18 mouse cellular contexts compared by ENCODE assay signal in genomic region chr4:122854770-122855169, GRCm38 (mm10). TPM values are rescaled to one million over a fixed set of nuclear protein-coding genes. Genes with fewer than 3 reads are reported as not detected.
A peak's percentile ranks its signal among the peaks of the same experiment; 100 is the strongest.
DNase-seq lines count a peak whose midpoint lies in the region; ATAC-seq and TF ChIP-seq lines count a peak whose summit lies in the region.
"Had no signal": no experiment of that assay in that cellular context is flagged by ENCODE, and none has a peak within 500 bp of the region (broad histone marks: within the 10 kb centered on the region; RNA-seq: fewer than 3 reads in every experiment).

No protein-coding gene starts in this region.

- no peak overlapping the region for H3K9ac ChIP-seq in liver, postnatal 0 days (replicated peaks)
- no peak overlapping the region for H3K9ac ChIP-seq in liver, embryonic 11.5 days (ENCODE audit: low read depth, low read length)
- H3K9ac ChIP-seq: embryonic facial prominence, embryonic 13.5 days; forebrain, embryonic 12.5 days; heart, embryonic 13.5 days; hindbrain, embryonic 13.5 days had no signal

- no peak for TF ChIP-seq CTCF in liver, postnatal 0 days (IDR thresholded peaks at IDR 0.05; ENCODE audit: low read depth)

- H3K36me3 ChIP-seq in liver, postnatal 0 days (replicated peaks; ENCODE audit: insufficient read depth, low read length): peaks cover 61% of the 10 kb centered on the region
- peaks cover 15% of the 10 kb centered on the region for H3K36me3 ChIP-seq in liver, embryonic 11.5 days (ENCODE audit: control insufficient read depth, insufficient read depth, low read length)
- H3K36me3 ChIP-seq in macrophage (ENCODE audit: inconsistent target): peaks cover 44% of the 10 kb centered on the region; the same call in 1 of the 2 replicates

- ATAC-seq in liver, postnatal 0 days: no peak
- no peak for ATAC-seq in liver, embryonic 11.5 days (replicated peaks; ENCODE audit: low FRiP score)
- ATAC-seq: forebrain, embryonic 16.5 days had no signal

- no peaks in the 10 kb centered on the region; the same call in 1 of the 2 replicates for H3K79me2 ChIP-seq in macrophage (ENCODE audit: inconsistent target)

- no peak overlapping the region for H3K4me3 ChIP-seq in liver, postnatal 0 days (ENCODE audit: low read depth, low read length)
- no peak overlapping the region for H3K4me3 ChIP-seq in liver, embryonic 11.5 days (ENCODE audit: low read depth, low read length)
- H3K4me3 ChIP-seq in macrophage (ENCODE audit: inconsistent target): no peak overlapping the region
- H3K4me3 ChIP-seq: embryonic facial prominence, embryonic 13.5 days; forebrain, embryonic 12.5 days; heart, embryonic 13.5 days; hindbrain, embryonic 13.5 days had no signal

- DNase-seq in liver, postnatal 0 days: no peak
- DNase-seq in liver, embryonic 11.5 days (ENCODE audit: low spot score): no peak
- DNase-seq in thymus, postnatal 4 days: peak; percentile 26
- DNase-seq in thymus, postnatal 25 days: no peak
- no peak for DNase-seq in left cerebral cortex, adult 11 months (ENCODE audit: low spot score)
- DNase-seq: adrenal gland, adult 8-10 months; cerebellum, adult 18-20 months; cerebellum, adult 9-11 months; cerebellum, postnatal 36 days; gastrocnemius, postnatal 14 days; heart, postnatal 14 days had no signal

- H3K9me3 ChIP-seq in liver, postnatal 0 days (ENCODE audit: low read length): no peaks in the 10 kb centered on the region
- H3K9me3 ChIP-seq in liver, embryonic 11.5 days (ENCODE audit: control insufficient read depth, low read length): no peaks in the 10 kb centered on the region
- H3K9me3 ChIP-seq: embryonic facial prominence, embryonic 13.5 days; forebrain, embryonic 12.5 days; G1E; heart, embryonic 13.5 days; hindbrain, embryonic 13.5 days had no signal

- no peaks in the 10 kb centered on the region for H3K27me3 ChIP-seq in liver, postnatal 0 days (ENCODE audit: insufficient read depth, low read length)
- no peaks in the 10 kb centered on the region for H3K27me3 ChIP-seq in liver, embryonic 11.5 days (replicated peaks; ENCODE audit: control insufficient read depth, insufficient read depth, low read length)
- H3K27me3 ChIP-seq: embryonic facial prominence, embryonic 13.5 days; forebrain, embryonic 12.5 days; heart, embryonic 13.5 days; hindbrain, embryonic 13.5 days had no signal

- no peak for TF ChIP-seq EP300 in liver, postnatal 0 days (IDR thresholded peaks at IDR 0.05; ENCODE audit: low read depth)

- peaks cover 10% of the 10 kb centered on the region for H3K4me1 ChIP-seq in liver, postnatal 0 days (ENCODE audit: insufficient read depth)
- no peaks in the 10 kb centered on the region for H3K4me1 ChIP-seq in liver, embryonic 11.5 days (replicated peaks; ENCODE audit: control insufficient read depth, insufficient read depth, low read length)
- H3K4me1 ChIP-seq: embryonic facial prominence, embryonic 13.5 days; forebrain, embryonic 12.5 days; hindbrain, embryonic 13.5 days had no signal

- no peak overlapping the region for H3K4me2 ChIP-seq in liver, postnatal 0 days (ENCODE audit: low read depth, low read length)
- H3K4me2 ChIP-seq in liver, embryonic 11.5 days: no peak overlapping the region
- H3K4me2 ChIP-seq: embryonic facial prominence, embryonic 13.5 days; forebrain, embryonic 12.5 days; heart, embryonic 13.5 days; hindbrain, embryonic 13.5 days had no signal

- 74% methylated on average over 4 of the region's 4 CpGs for WGBS in liver, postnatal 0 days (ENCODE audit: insufficient replicate concordance)
- WGBS in liver, embryonic 11.5 days: 86% methylated on average over 4 of the region's 4 CpGs
- WGBS in macrophage (ENCODE audit: missing documents): 86% methylated on average over 4 of the region's 4 CpGs

- peak overlapping the region; percentile 41 for H3K27ac ChIP-seq in liver, postnatal 0 days (ENCODE audit: low read depth)
- no peak overlapping the region for H3K27ac ChIP-seq in liver, embryonic 11.5 days (ENCODE audit: low read depth, low read length)
- H3K27ac ChIP-seq in macrophage: peak overlapping the region; percentile 61; the same call in 1 of the 2 replicates
- H3K27ac ChIP-seq: embryonic facial prominence, embryonic 13.5 days; forebrain, embryonic 12.5 days; heart, embryonic 13.5 days; hindbrain, embryonic 13.5 days had no signal

RNA-seq across cellular contexts. Expression of gene Ppt1, which starts 18.7 kb away (rescaled TPM):
- 18.6 and 20.3 TPM in 2 replicates for polyA plus RNA-seq in liver, postnatal 0 days (2015; fragmentation: Nextera tagmentation; extraction: Ambion mirVana)
- 42.9 and 44.5 TPM in 2 replicates for polyA plus RNA-seq in liver, embryonic 11.5 days (2014; fragmentation: Nextera tagmentation; extraction: Ambion mirVana)
- 100 to 1,000 TPM in 3 of 26 experiments, 10 to 100 TPM in 23; 14.0 to 115 (median 57.6) TPM for total RNA-seq in macrophage (2018; cell fraction: chromatin; rRNA removed)
- total RNA-seq in macrophage (2018; cell fraction: cytosol; rRNA removed): 100 to 1,000 TPM in 3 of 26 experiments, 10 to 100 TPM in 23; 67.6 to 105 (median 84.7) TPM
- 100 to 1,000 TPM in 5 of 26 experiments, 10 to 100 TPM in 21; 24.1 to 159 (median 86.1) TPM for total RNA-seq in macrophage (2018; cell fraction: nucleus; rRNA removed)
- polyA plus RNA-seq in macrophage (2018): 97.1 to 164 TPM (median 112 TPM) in 3 replicates

RNA-seq across cellular contexts. Expression of gene Cap1, which starts 31.1 kb away (rescaled TPM):
- 22.3 and 28.4 TPM in 2 replicates for polyA plus RNA-seq in liver, postnatal 0 days (2015; fragmentation: Nextera tagmentation; extraction: Ambion mirVana)
- polyA plus RNA-seq in liver, embryonic 11.5 days (2014; fragmentation: Nextera tagmentation; extraction: Ambion mirVana): 52.2 and 56.5 TPM in 2 replicates
- total RNA-seq in macrophage (2018; cell fraction: chromatin; rRNA removed): 100 to 1,000 TPM; 120 to 324 (median 283) TPM
- 100 to 1,000 TPM; 401 to 516 (median 457) TPM for total RNA-seq in macrophage (2018; cell fraction: cytosol; rRNA removed)
- 100 to 1,000 TPM; 151 to 403 (median 238) TPM for total RNA-seq in macrophage (2018; cell fraction: nucleus; rRNA removed)
- 402 to 842 TPM (median 678 TPM) in 3 replicates for polyA plus RNA-seq in macrophage (2018)
